ENCODE assay signal across 8 mouse cellular contexts in the genomic region with DNA sequence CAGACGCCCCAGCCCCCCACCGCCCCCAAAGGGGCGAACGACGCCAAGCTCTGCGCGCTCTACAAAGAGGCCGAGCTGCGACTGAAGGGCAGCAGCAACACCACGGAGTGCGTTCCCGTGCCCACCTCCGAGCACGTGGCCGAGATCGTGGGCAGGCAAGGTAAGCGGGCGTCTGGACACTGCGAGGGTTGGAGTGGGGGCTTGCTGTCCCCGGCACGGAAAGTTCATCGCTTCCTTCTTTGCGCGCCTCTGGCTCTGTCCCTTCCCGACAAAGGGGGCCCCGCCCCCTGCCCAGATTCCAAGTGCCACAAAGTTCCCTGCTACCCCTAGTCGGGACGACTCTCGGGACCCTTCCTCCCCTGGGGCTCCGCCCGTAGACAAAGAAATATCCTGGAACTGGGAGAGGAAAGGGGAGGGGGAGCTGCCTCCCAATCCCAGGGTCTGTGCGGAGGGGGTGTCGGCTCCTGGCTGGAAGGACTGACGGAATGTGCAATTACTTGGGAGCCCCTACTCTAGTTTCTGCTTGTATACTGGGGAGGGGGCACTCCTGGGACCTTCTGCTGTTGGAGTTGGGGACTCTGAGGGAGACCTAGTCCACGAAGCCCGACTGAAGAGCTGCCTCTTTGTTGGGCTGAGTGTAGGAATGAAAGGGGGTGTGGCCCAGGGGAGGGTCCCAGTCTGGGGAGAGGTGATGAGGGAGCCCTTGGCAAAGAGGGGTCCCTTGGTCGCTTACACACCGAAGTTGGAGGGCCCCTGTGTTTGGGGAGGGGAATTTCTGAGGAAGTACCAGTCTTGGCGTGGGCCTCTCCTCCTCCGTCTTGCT. TPM values are rescaled to one million over a fixed set of nuclear protein-coding genes. Genes with fewer than 3 reads are reported as not detected.
A peak's percentile ranks its signal among the peaks of the same experiment; 100 is the strongest.
DNase-seq lines count a peak whose midpoint lies in the region; ATAC-seq and TF ChIP-seq lines count a peak whose summit lies in the region.
"Had no signal": no experiment of that assay in that cellular context is flagged by ENCODE, and none has a peak within 500 bp of the region (broad histone marks: within the 10 kb centered on the region; RNA-seq: fewer than 3 reads in every experiment).

No protein-coding gene starts in this region.

- H3K36me3 ChIP-seq in lung, embryonic 14.5 days (ENCODE audit: insufficient read depth), result peaks cover 28% of the 10 kb centered on the region
- H3K36me3 ChIP-seq in heart, postnatal 0 days (replicated peaks; ENCODE audit: control insufficient read depth, insufficient read depth, low read length), result 0 out of 2 replicates have a peak, but pooled peaks cover 1% of the 10 kb centered on the region
- no peaks in the 10 kb centered on the region for H3K36me3 ChIP-seq in liver, embryonic 15.5 days (replicated peaks)
- peaks cover 9% of the 10 kb centered on the region; the same call in 1 of the 2 replicates for H3K36me3 ChIP-seq in stomach, embryonic 16.5 days (ENCODE audit: control insufficient read depth, insufficient read depth, low read length)

- H3K9ac ChIP-seq in lung, embryonic 14.5 days, result peak overlapping the region; percentile 99
- H3K9ac ChIP-seq in heart, postnatal 0 days (replicated peaks; ENCODE audit: low read depth, low read length), result peak overlapping the region; percentile 72
- peak overlapping the region; percentile 27; the same call in 1 of the 2 replicates for H3K9ac ChIP-seq in liver, embryonic 15.5 days
- peak overlapping the region; percentile 97 for H3K9ac ChIP-seq in stomach, embryonic 16.5 days (ENCODE audit: low read length)

- 0% methylated on average over 40 of the region's 40 CpGs for WGBS in lung, embryonic 14.5 days
- WGBS in heart, postnatal 0 days, result 1% methylated on average over 35 of the region's 40 CpGs
- 3% methylated on average over 40 of the region's 40 CpGs for WGBS in liver, embryonic 15.5 days (ENCODE audit: insufficient replicate concordance)
- WGBS in stomach, embryonic 16.5 days, result under 1% methylated on average over 40 of the region's 40 CpGs

- peaks cover 35% of the 10 kb centered on the region for H3K4me1 ChIP-seq in lung, embryonic 14.5 days (ENCODE audit: insufficient read depth)
- H3K4me1 ChIP-seq in heart, postnatal 0 days (ENCODE audit: control insufficient read depth, insufficient read depth), result peaks cover 41% of the 10 kb centered on the region
- H3K4me1 ChIP-seq in liver, embryonic 15.5 days (replicated peaks), result peaks cover 75% of the 10 kb centered on the region
- H3K4me1 ChIP-seq in stomach, embryonic 16.5 days (ENCODE audit: control insufficient read depth, insufficient read depth, low read length), result peaks cover 62% of the 10 kb centered on the region

- TF ChIP-seq CTCF in lung, embryonic 14.5 days (IDR thresholded peaks at IDR 0.05; ENCODE audit: low read depth), result no peak
- no peak for TF ChIP-seq CTCF in heart, postnatal 0 days (IDR thresholded peaks at IDR 0.05; ENCODE audit: low read depth)

- H3K4me2 ChIP-seq in lung, embryonic 14.5 days, result peak overlapping the region; percentile 86
- H3K4me2 ChIP-seq in heart, postnatal 0 days (ENCODE audit: low read depth, low read length), result peak overlapping the region; percentile 99
- H3K4me2 ChIP-seq in liver, embryonic 15.5 days, result peak overlapping the region; percentile 99
- peak overlapping the region; percentile 79 for H3K4me2 ChIP-seq in stomach, embryonic 16.5 days (ENCODE audit: low read depth, low read length)

- H3K27me3 ChIP-seq in lung, embryonic 14.5 days (ENCODE audit: insufficient read depth, low read length), result no peaks in the 10 kb centered on the region
- H3K27me3 ChIP-seq in heart, postnatal 0 days (ENCODE audit: control insufficient read depth, insufficient read depth, low read length), result no peaks in the 10 kb centered on the region
- peaks cover 30% of the 10 kb centered on the region for H3K27me3 ChIP-seq in liver, embryonic 15.5 days
- H3K27me3 ChIP-seq in stomach, embryonic 16.5 days (ENCODE audit: control insufficient read depth, insufficient read depth, low read length), result no peaks in the 10 kb centered on the region

- no peaks in the 10 kb centered on the region for H3K9me3 ChIP-seq in lung, embryonic 14.5 days (ENCODE audit: low read depth, low read length)
- no peaks in the 10 kb centered on the region for H3K9me3 ChIP-seq in heart, postnatal 0 days (replicated peaks; ENCODE audit: control insufficient read depth, low read length)
- H3K9me3 ChIP-seq in liver, embryonic 15.5 days (replicated peaks), result no peaks in the 10 kb centered on the region
- no peaks in the 10 kb centered on the region for H3K9me3 ChIP-seq in stomach, embryonic 16.5 days (replicated peaks; ENCODE audit: control insufficient read depth, low read length)

- peak; percentile 77 for DNase-seq in lung, embryonic 14.5 days
- no peak for DNase-seq in lung, postnatal 14 days
- peak; percentile 83 for DNase-seq in embryo, embryonic 10.5 days (ENCODE audit: low spot score)
- no peak for DNase-seq in heart, postnatal 0 days (ENCODE audit: low spot score)
- DNase-seq in right cerebral cortex, postnatal 14 days, result no peak

- H3K4me3 ChIP-seq in lung, embryonic 14.5 days (ENCODE audit: low read depth, low read length), result peak overlapping the region; percentile 90
- H3K4me3 ChIP-seq in heart, postnatal 0 days (ENCODE audit: low read depth, low read length), result peak overlapping the region; percentile 90
- H3K4me3 ChIP-seq in liver, embryonic 15.5 days (replicated peaks), result peak overlapping the region; percentile 72
- H3K4me3 ChIP-seq in stomach, embryonic 16.5 days (replicated peaks; ENCODE audit: low read length), result peak overlapping the region; percentile 67

- peak overlapping the region; percentile 98 for H3K27ac ChIP-seq in lung, embryonic 14.5 days (ENCODE audit: low read depth)
- peak overlapping the region; percentile 76 for H3K27ac ChIP-seq in heart, postnatal 0 days (ENCODE audit: low read depth)
- H3K27ac ChIP-seq in liver, embryonic 15.5 days (replicated peaks), result no peak overlapping the region
- H3K27ac ChIP-seq in stomach, embryonic 16.5 days (ENCODE audit: low read length), result peak overlapping the region; percentile 87

- no peak for TF ChIP-seq EP300 in heart, postnatal 0 days (IDR thresholded peaks at IDR 0.05; ENCODE audit: low read depth)

- ATAC-seq in lung, embryonic 14.5 days (ENCODE audit: insufficient read depth), result peak; percentile 32
- ATAC-seq in heart, postnatal 0 days (ENCODE audit: insufficient read depth, low read depth), result no peak
- no peak for ATAC-seq in liver, embryonic 15.5 days (ENCODE audit: insufficient read depth)
- peak; percentile 6; the same call in 1 of the 2 replicates for ATAC-seq in stomach, embryonic 16.5 days (ENCODE audit: insufficient read depth, low FRiP score)

RNA-seq across cellular contexts. Expression of gene Mex3a, which starts 0.7 kb away (rescaled TPM):
- polyA plus RNA-seq in lung, embryonic 14.5 days (2014; fragmentation: Nextera tagmentation; extraction: Ambion mirVana), result 25.0 and 25.4 TPM in 2 replicates
- total RNA-seq in heart, postnatal 0 days (2014; rRNA removed; ENCODE audit: low replicate concordance), result 6.0 and 9.7 TPM in 2 replicates
- polyA plus RNA-seq in heart, postnatal 0 days (2015; fragmentation: Nextera tagmentation; extraction: Ambion mirVana), result 2.6 and 2.7 TPM in 2 replicates
- polyA plus RNA-seq in liver, embryonic 15.5 days (2015; fragmentation: Nextera tagmentation; extraction: Ambion mirVana), result 0.60 and 0.67 TPM in 2 replicates
- polyA plus RNA-seq in stomach, embryonic 16.5 days (2015; fragmentation: Nextera tagmentation; extraction: Ambion mirVana), result 9.9 and 11.4 TPM in 2 replicates

RNA-seq across cellular contexts. Expression of gene Rab25, which starts 15.2 kb away (rescaled TPM):
- 21.3 and 22.1 TPM in 2 replicates for polyA plus RNA-seq in lung, embryonic 14.5 days (2014; fragmentation: Nextera tagmentation; extraction: Ambion mirVana)
- total RNA-seq in heart, postnatal 0 days (2014; rRNA removed; ENCODE audit: low replicate concordance), result 0.39 and 2.5 TPM in 2 replicates
- polyA plus RNA-seq in heart, postnatal 0 days (2015; fragmentation: Nextera tagmentation; extraction: Ambion mirVana), result 0.16 TPM in 1 of 2 replicates, not detected in the other
- polyA plus RNA-seq in liver, embryonic 15.5 days (2015; fragmentation: Nextera tagmentation; extraction: Ambion mirVana), result 0.53 TPM in 1 of 2 replicates, not detected in the other
- 144 and 197 TPM in 2 replicates for polyA plus RNA-seq in stomach, embryonic 16.5 days (2015; fragmentation: Nextera tagmentation; extraction: Ambion mirVana)
- total RNA-seq: heart, postnatal 10 days had no signal

RNA-seq across cellular contexts. Expression of gene Lamtor2, which starts 20.0 kb away (rescaled TPM):
- 77.6 and 93.9 TPM in 2 replicates for polyA plus RNA-seq in lung, embryonic 14.5 days (2014; fragmentation: Nextera tagmentation; extraction: Ambion mirVana)
- total RNA-seq in heart, postnatal 0 days (2014; rRNA removed; ENCODE audit: low replicate concordance), result 3.6 and 34.6 TPM in 2 replicates
- polyA plus RNA-seq in heart, postnatal 0 days (2015; fragmentation: Nextera tagmentation; extraction: Ambion mirVana), result 131 and 136 TPM in 2 replicates
- polyA plus RNA-seq in liver, embryonic 15.5 days (2015; fragmentation: Nextera tagmentation; extraction: Ambion mirVana), result 104 and 112 TPM in 2 replicates
- 188 and 190 TPM in 2 replicates for polyA plus RNA-seq in stomach, embryonic 16.5 days (2015; fragmentation: Nextera tagmentation; extraction: Ambion mirVana)

RNA-seq across cellular contexts. Expression of gene Ubqln4, which starts 20.7 kb away (rescaled TPM):
- polyA plus RNA-seq in lung, embryonic 14.5 days (2014; fragmentation: Nextera tagmentation; extraction: Ambion mirVana), result 64.9 and 68.5 TPM in 2 replicates
- total RNA-seq in heart, postnatal 0 days (2014; rRNA removed; ENCODE audit: low replicate concordance), result 74.9 and 82.4 TPM in 2 replicates
- 18.3 and 19.0 TPM in 2 replicates for polyA plus RNA-seq in heart, postnatal 0 days (2015; fragmentation: Nextera tagmentation; extraction: Ambion mirVana)
- 19.8 and 20.4 TPM in 2 replicates for polyA plus RNA-seq in liver, embryonic 15.5 days (2015; fragmentation: Nextera tagmentation; extraction: Ambion mirVana)
- 33.3 and 34.0 TPM in 2 replicates for polyA plus RNA-seq in stomach, embryonic 16.5 days (2015; fragmentation: Nextera tagmentation; extraction: Ambion mirVana)

RNA-seq across cellular contexts. Expression of gene Lmna, which starts 23.1 kb away (rescaled TPM):
- 70.0 TPM in 2 replicates for polyA plus RNA-seq in lung, embryonic 14.5 days (2014; fragmentation: Nextera tagmentation; extraction: Ambion mirVana)
- total RNA-seq in heart, postnatal 0 days (2014; rRNA removed; ENCODE audit: low replicate concordance), result 156 and 210 TPM in 2 replicates
- polyA plus RNA-seq in heart, postnatal 0 days (2015; fragmentation: Nextera tagmentation; extraction: Ambion mirVana), result 109 and 122 TPM in 2 replicates
- 133 and 142 TPM in 2 replicates for polyA plus RNA-seq in liver, embryonic 15.5 days (2015; fragmentation: Nextera tagmentation; extraction: Ambion mirVana)
- polyA plus RNA-seq in stomach, embryonic 16.5 days (2015; fragmentation: Nextera tagmentation; extraction: Ambion mirVana), result 266 and 298 TPM in 2 replicates

Comparison
In these comparisons a context has a peak if more than half of its experiments do, and no peak if none do; other contexts are left out.
1. DNase-seq: peak in lung, embryonic 14.5 days (single experiment) and embryo, embryonic 10.5 days (single experiment); none in lung, postnatal 14 days (single experiment), heart, postnatal 0 days (single experiment) and right cerebral cortex, postnatal 14 days (single experiment).
2. ATAC-seq: peak in lung, embryonic 14.5 days (single experiment) and stomach, embryonic 16.5 days (single experiment); none in heart, postnatal 0 days (single experiment) and liver, embryonic 15.5 days (single experiment).
3. H3K9ac ChIP-seq: peak in every context shown above with its lines; median percentile 99 in lung, embryonic 14.5 days; 97 in stomach, embryonic 16.5 days; 72 in heart, postnatal 0 days; 27 in liver, embryonic 15.5 days.
4. RNA of gene Rab25, which starts 15.2 kb away (polyA plus RNA-seq): 144 to 197 TPM in stomach, embryonic 16.5 days and 21.3 to 22.1 TPM in lung, embryonic 14.5 days; 0.53 TPM in liver, embryonic 15.5 days and 0.16 TPM in heart, postnatal 0 days; every median in the first group is over 10 times any median in the second.
5. Peak in every context shown above with its lines, with median percentiles within 50 percentile points of each other: H3K4me2 ChIP-seq and H3K4me3 ChIP-seq.